Mouse (Mus musculus): Measurements from ENCODE around the gene Rhox4a2. TPM values are rescaled to one million over a fixed set of nuclear protein-coding genes. Genes with fewer than 3 reads are reported as not detected.
"Not testable (repeated sequence)": the region's sequence is repeated elsewhere in the genome, so short reads cannot be mapped to it uniquely, and the experiment has no call there.

The Rhox4a2 gene
- polyA plus RNA-seq (2012), result not detected in 2 replicates

GRCm38 (mm10) chrX:37390548-37390947, at the start of gene Rhox4a2:
Rhox4a2 (plus strand) TSS chrX:37390848.
- not testable (repeated sequence) for H3K4me1 ChIP-seq (ENCODE audit: control insufficient read depth); H3K4me3 ChIP-seq (replicated peaks); H3K9me3 ChIP-seq (ENCODE audit: control insufficient read depth, low read length); H3K36me3 ChIP-seq (ENCODE audit: control insufficient read depth); H3K27me3 ChIP-seq (ENCODE audit: control insufficient read depth)

GRCm38 (mm10) chrX:37379728-37380127, 10.9 kb upstream of the Rhox4a2 start, which contains the start of gene Rhox3a2:
Rhox3a2 (plus strand) TSS chrX:37380028.
- not testable (repeated sequence) for H3K9me3 ChIP-seq (ENCODE audit: control insufficient read depth, low read length); H3K36me3 ChIP-seq (ENCODE audit: control insufficient read depth); H3K4me1 ChIP-seq (ENCODE audit: control insufficient read depth); H3K27me3 ChIP-seq (ENCODE audit: control insufficient read depth); H3K4me3 ChIP-seq (replicated peaks)

- H3K27me3 ChIP-seq (ENCODE audit: control insufficient read depth); H3K9me3 ChIP-seq (ENCODE audit: control insufficient read depth, low read length); H3K4me3 ChIP-seq (replicated peaks); H3K36me3 ChIP-seq (ENCODE audit: control insufficient read depth); H3K4me1 ChIP-seq (ENCODE audit: control insufficient read depth): not testable (repeated sequence)
These were observed 21.1 kb downstream of the Rhox4a2 start, which contains the start of gene Rhox2b for GRCm38 (mm10) chrX:37411767-37412166. Rhox2b (plus strand) TSS chrX:37412067.

- H3K4me1 ChIP-seq (ENCODE audit: control insufficient read depth); H3K27me3 ChIP-seq (ENCODE audit: control insufficient read depth); H3K4me3 ChIP-seq (replicated peaks); H3K36me3 ChIP-seq (ENCODE audit: control insufficient read depth); H3K9me3 ChIP-seq (ENCODE audit: control insufficient read depth, low read length): not testable (repeated sequence)
These were observed 41.5 kb downstream of the Rhox4a2 start, which contains the start of gene Rhox4b for GRCm38 (mm10) chrX:37432194-37432593. Rhox4b (plus strand) TSS chrX:37432494.

Other genes with a start within 250 kb of the Rhox4a2 start
- gene Akap14, start 222.0 kb upstream of the Rhox4a2 start, polyA plus RNA-seq (2012), result not detected in 2 replicates
- 24.9 and 26.0 TPM in 2 replicates for gene Ndufa1, start 199.7 kb upstream of the Rhox4a2 start, polyA plus RNA-seq (2012)
- gene Rnf113a1, start 199.6 kb upstream of the Rhox4a2 start, polyA plus RNA-seq (2012), result 0.04 and 0.15 TPM in 2 replicates
- not detected in 2 replicates for gene Gm9, start 179.8 kb upstream of the Rhox4a2 start, polyA plus RNA-seq (2012)
- gene Rhox1, start 168.6 kb upstream of the Rhox4a2 start, polyA plus RNA-seq (2012), result not detected in 2 replicates
- not detected in 2 replicates for gene Rhox2a, start 145.9 kb upstream of the Rhox4a2 start, polyA plus RNA-seq (2012)
- not detected in 2 replicates for gene Rhox3a, start 140.9 kb upstream of the Rhox4a2 start, polyA plus RNA-seq (2012)
- not detected in 2 replicates for gene Rhox4a, start 125.5 kb upstream of the Rhox4a2 start, polyA plus RNA-seq (2012)
- not detected in 2 replicates for gene Rhox3a2, start 10.8 kb upstream of the Rhox4a2 start, polyA plus RNA-seq (2012)
- gene Rhox2b, start 21.2 kb downstream of the Rhox4a2 start, polyA plus RNA-seq (2012), result not detected in 2 replicates
- not detected in 2 replicates for gene Rhox4b, start 41.6 kb downstream of the Rhox4a2 start, polyA plus RNA-seq (2012)
- gene Rhox2c, start 62.8 kb downstream of the Rhox4a2 start, polyA plus RNA-seq (2012), result not detected in 2 replicates
- not detected in 2 replicates for gene Rhox3c, start 67.7 kb downstream of the Rhox4a2 start, polyA plus RNA-seq (2012)
- gene Rhox4c, start 89.5 kb downstream of the Rhox4a2 start, polyA plus RNA-seq (2012), result not detected in 2 replicates
- not detected in 2 replicates for gene Rhox2d, start 102.6 kb downstream of the Rhox4a2 start, polyA plus RNA-seq (2012)
- gene Rhox4d, start 123.5 kb downstream of the Rhox4a2 start, polyA plus RNA-seq (2012), result not detected in 2 replicates
- gene Rhox2e, start 139.6 kb downstream of the Rhox4a2 start, polyA plus RNA-seq (2012), result not detected in 2 replicates
- gene Rhox3e, start 151.2 kb downstream of the Rhox4a2 start, polyA plus RNA-seq (2012), result not detected in 2 replicates
- not detected in 2 replicates for gene Rhox4e, start 166.6 kb downstream of the Rhox4a2 start, polyA plus RNA-seq (2012)
- not detected in 2 replicates for gene Rhox2f, start 180.6 kb downstream of the Rhox4a2 start, polyA plus RNA-seq (2012)
- gene Rhox3f, start 190.1 kb downstream of the Rhox4a2 start, polyA plus RNA-seq (2012), result not detected in 2 replicates
- not detected in 2 replicates for gene Rhox4f, start 216.9 kb downstream of the Rhox4a2 start, polyA plus RNA-seq (2012)
- gene Rhox3g, start 237.8 kb downstream of the Rhox4a2 start, polyA plus RNA-seq (2012), result not detected in 2 replicates